Mouse (Mus musculus): ENCODE data around the gene Ehd1.
"Not testable (repeated sequence)": the region's sequence is repeated elsewhere in the genome, so short reads cannot be mapped to it uniquely, and the experiment has no call there.

The Ehd1 gene

DNA sequence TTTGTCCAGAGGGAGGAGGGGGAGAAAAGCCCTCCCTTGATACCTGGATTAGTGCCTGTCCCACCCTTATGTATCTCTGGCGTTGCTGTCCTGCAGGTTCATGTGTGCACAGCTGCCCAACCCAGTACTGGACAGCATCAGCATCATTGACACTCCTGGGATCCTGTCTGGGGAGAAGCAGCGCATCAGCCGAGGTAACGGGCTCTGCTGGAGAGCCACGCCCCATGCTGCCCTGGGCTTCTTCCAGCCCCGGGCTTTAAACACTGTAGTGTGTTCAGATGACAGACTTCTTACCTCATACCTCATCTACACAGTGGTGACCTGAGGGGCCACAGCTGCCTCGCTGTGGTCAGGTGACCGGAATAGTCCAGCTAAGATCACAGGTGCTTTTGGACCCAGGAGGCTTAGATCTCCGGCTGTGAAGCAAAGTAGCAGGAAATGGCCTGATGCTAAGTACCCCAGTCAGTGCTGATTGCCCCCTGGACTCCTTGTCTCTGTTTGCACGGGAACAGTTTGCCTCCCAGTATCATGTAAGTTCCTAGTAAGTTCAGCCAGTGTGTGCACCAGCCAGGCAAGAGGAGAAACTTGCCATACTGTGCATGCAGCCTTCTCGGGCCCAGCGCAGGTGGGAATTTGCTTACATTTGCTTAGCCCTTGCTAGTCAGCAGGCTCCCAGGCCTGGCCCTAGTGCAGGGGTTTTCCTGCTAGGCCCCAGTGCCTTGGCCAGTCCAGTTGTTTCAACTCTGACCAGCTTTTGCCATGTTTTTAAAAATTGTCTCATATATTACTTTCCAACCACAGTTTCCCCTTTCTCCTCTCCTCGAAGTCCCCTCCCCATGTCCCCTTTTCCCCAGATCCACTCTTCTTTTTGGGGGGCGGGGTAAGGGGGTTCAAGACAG, 4.8 kb downstream of the Ehd1 start:
- DNase-seq: no peak

GRCm38 (mm10) chr19:6283001-6283400, 6.5 kb downstream of the Ehd1 start:
- no peak for DNase-seq

GRCm38 (mm10) chr19:6284502-6284901, 8.0 kb downstream of the Ehd1 start:
- no peak for DNase-seq

DNA sequence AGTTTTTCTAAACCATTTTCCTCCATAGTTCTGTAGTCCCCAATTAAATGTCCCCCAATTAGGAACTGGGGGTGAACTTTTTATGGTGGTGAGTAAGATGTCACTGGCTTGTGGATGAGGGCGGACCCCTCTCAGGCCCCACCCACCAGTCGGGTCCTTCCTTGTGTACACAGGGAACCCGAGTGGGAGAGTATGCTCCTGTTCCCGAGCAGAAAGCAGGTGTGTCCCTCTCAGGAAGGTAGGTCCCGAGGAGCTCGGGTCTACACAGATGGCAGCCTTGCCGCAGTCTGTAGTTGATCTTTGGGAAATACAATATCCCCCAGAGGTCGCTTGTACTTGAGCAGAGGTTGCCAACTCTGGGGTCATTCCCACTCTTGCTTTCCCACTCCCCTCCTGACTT, 8.7 kb downstream of the Ehd1 start:
- no peak for DNase-seq

GRCm38 (mm10) chr19:6285632-6286433, 9.3 kb downstream of the Ehd1 start:
- DNase-seq: no peak

DNA sequence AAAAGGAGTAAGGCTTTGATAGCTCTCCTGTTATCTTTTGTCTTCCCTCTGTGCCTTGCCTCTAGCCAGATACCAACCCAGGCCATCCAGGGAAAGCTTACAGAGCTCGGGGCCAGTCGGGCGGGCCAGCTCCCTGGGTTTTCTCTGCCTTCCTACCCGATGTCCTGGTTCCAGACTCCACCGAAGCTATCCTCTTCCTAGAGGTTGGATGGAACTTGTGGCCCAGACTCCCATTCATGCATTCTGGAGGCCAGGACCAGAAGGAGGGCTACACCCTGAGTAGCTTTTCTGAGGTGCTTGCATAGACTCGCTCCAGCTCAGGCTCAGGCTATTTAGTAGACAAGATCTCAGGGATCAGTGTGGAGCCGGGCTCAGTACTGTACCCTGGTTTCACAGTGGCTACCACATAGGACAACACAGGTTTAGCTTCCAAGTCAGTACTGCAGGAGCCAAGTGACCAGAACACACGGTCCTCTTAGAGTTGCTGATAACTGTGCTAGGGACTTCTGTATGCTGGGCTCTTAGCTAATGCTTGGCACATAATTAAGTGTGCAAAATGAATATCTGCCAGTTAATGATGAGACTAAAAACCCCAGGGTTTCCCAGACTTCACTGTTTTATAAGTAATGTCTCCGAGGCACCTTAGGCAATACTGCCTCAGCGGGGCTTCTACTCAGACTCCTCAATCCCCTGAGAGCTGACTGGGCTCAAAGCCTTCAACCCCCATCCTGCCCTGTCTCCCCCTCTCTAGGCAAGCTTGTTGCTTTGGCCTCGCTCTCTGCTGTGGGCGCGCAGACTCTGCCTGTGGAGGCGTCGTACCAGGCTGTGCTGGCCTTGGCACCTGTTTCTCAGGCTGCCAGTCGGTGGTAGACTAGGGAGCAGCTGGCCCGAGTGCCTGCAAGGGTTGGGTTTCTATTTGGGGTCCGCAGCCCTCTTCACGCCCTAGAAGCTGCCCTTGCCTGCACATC, 10.2 kb downstream of the Ehd1 start:
- no peak for DNase-seq

DNA sequence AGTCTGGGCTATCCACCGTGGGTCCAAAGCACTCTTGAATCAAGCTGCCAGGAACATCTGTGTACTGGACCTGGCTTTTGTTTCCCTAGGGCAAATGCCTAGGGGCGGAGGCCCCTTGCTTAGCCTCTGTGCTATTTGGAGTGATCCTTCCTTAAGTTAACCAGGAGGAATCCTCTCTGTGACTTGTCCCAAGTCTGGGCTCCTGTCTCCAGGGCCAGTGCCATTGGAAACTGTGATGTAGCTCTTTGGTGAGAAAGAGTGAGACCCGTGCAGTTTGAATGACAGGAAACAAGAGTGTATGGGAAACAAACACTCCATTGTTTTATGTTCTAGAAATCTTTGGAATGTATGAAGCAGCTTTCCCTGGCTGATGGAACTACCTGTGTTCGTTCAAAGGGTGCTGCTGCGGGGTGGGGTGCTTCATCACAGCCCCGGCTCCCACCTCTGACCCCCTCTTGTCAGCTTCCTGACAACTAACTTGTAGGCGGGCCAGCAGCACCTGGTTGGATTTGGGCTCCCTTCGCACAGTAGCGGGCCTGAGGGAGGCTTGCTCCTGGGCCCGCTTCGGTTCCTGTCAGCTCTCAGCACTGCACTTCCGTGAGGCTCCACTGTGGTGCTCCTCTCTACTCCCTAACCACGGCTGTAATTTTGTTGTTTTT, 11.8 kb downstream of the Ehd1 start:
- no peak for DNase-seq

- no peak for DNase-seq
Measured at GRCm38 (mm10) chr19:6289696-6290238, 13.2 kb downstream of the Ehd1 start.

GRCm38 (mm10) chr19:6290720-6291116, 14.2 kb downstream of the Ehd1 start:
- DNase-seq: not testable (repeated sequence)

GRCm38 (mm10) chr19:6291117-6291781, 14.7 kb downstream of the Ehd1 start:
- DNase-seq: no peak

DNA sequence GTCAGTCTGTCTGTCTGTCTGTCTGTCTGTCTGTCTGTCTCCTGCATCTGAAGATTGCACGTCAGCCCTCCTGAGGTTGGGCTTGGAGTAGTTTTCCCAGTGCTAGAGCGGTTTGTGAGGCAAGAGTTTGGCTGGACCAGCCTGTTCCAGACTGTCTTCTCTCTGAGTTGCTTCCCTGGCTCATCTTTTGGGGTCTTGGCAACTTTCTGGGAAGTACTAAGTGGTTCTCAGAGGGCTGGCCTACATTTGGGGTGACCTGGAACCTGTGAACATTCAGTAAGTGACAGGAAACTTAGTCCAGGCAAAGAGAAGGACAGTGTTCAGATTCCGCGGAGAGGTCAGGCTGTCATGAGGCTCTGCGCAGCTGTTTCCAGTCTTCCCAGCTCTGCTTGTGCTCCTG, 15.7 kb downstream of the Ehd1 start:
- no peak for DNase-seq

DNA sequence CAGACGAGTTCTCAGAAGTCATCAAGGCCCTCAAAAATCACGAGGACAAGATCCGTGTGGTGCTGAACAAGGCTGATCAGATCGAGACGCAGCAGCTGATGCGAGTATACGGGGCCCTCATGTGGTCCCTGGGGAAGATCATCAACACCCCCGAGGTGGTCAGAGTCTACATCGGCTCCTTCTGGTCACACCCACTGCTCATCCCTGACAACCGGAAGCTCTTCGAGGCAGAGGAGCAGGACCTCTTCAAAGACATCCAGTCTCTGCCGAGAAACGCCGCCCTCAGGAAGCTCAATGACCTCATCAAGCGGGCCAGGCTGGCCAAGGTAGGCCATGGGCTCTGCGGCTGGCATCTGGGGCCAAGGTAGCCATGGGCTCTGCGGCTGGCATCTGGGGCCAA, 17.8 kb downstream of the Ehd1 start:
- DNase-seq: no peak

DNA sequence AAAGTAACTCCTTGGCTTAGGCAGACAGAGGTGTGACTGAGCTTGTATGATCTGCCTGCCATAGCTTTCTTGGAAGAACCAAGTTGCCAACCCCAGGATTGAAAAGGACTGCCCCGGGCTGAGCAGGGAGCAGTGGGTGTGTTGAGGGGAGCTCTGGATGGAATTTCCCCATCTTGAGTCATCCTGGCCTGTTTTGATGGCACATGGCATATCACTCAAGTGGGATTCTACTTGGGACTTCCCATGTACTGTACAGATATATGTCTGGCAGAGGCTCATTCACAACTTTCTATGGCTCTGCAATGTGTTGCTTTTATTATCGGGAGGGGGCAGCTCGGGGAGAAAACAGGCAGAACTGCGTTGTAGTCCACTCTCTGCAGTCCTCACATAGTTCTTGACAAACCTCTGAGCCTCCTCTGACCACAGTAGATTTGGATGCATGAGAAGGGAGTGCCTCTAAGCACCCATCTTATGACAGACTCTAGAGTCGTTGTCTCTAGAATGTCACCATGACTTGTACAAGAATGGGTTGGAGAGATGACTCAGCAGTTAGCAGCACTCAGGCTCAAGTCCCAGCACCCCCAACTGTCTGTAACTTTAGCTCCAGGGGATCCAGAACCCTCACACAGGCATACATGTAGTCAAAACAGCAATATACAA, 20.2 kb downstream of the Ehd1 start:
- no peak for DNase-seq

DNA sequence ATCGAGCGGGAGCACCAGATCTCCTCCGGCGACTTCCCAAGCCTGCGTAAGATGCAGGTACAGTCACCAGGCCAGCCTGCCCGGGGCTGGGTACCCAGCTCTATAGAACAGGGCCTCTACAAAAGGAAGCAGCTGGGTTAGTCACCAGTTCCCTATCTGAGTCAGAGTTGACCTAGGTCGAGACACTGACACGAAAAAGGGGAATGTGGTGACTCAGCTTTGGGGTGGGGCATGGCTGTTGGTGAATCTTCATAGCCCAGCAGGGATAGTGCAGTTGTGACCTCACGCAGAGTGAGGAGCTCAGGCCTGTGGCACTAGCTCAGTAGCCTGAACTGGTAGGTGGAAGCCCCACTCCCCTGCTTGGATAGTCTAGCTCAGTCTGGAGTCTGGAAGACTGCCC, 21.1 kb downstream of the Ehd1 start:
- no peak for DNase-seq

GRCm38 (mm10) chr19:6299003-6299402, 22.5 kb downstream of the Ehd1 start:
- DNase-seq: no peak

- no peak for DNase-seq
Measured at GRCm38 (mm10) chr19:6299450-6300267, 23.1 kb downstream of the Ehd1 start.

DNA sequence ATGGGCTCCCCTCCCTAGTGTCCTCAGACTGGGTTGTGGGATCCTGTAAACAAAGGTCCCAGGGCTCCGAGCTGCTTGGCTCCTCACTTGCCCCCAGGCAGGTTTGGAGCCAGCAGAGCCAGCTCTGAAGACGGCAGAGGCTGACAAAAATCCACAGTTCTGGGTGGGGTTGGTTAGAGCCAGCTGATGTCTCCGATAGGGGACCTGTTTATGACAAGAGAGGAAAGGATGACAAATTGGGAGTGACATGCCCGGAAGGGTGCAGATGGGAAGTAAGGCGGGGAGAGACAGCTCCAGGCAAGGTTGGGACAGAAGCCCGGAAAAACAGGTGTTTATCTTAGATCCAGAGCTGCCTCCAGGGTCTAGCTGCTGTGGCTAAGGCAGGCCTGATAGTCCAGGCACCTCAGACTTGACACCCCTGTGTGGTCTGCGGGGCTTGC, 23.9 kb downstream of the Ehd1 start:
- DNase-seq: no peak

DNA sequence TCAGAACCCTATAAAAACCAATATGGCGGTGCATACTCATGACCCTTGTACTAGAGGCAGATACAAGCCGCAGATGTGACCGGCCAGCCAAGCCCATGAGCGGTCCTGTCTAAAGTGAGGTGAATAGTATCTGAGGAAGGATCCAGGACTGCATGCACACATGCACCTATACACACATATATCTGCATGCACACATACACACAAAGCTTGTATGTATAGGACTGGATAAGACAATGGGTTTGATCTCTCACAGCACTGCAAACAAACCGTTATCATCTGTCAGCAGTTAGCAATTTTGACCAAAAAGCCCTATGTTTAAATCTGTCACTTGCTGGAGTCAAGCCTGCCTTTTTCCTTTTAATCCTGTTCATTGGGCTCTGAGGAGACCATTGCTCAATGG, 25.6 kb downstream of the Ehd1 start:
- no peak for DNase-seq

- peak; percentile 44 for DNase-seq
Measured at GRCm38 (mm10) chr19:6302522-6302921, 26.0 kb downstream of the Ehd1 start.

DNA sequence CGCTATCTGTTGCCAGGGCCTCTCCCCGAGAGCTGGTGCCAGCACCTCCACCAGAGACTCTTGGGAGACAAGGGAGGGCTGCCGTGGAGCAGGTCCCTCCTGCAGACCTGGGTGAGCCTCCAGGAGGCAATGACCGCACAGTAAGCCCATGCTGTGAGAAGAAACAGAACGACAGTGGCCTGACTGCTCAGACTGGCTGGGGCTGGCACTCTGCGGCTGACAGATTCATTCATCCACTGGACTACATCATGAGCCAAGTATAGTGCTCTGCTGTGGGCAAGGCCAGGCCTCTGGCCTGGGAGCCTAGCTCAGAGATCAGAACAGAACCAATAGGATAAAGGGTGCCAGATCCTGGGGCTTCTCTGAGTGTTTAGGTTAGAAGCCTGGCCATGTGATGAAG, 27.3 kb downstream of the Ehd1 start:
- no peak for DNase-seq
